In the genomic region with DNA sequence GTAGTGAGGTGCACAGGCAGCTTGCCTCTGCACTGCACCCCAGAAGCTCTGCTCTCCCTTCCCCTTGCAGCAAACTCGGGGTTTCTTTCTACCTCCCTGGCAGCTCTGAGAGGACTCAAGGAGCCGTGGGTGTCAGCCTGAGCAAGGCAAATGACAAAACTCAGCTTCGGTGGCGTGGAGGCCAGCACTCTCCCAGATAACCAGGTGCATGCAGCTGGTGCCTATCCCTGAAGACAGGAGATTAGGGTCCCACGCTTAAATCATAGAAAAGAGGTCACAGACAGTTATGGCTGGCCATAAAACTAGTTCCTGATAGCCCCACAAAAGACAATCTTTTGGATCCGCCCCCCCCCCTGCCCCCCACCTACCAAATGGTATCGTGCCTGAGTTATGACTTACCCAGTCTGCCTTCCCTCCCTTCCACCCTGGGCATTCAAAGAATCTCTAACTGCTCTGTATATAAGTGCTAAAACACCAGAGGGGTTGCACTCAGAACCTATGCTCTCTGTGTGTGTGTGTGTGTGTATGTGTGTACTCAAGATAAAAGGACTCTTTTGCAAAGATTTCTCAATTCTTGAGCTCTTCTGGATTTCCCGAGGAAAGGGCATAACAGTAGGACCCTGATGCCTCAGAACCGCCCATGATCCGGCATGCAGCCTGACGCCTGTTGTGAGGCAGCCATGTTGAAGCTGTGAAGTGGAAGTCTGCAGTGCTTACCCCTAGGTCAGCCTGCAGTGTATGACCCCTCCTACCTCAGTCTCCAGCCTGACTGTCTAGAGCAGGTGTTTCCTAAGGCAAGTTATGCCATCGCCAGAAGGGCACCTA, we compare ENCODE assay signal across 10 mouse cellular contexts. TPM values are rescaled to one million over a fixed set of nuclear protein-coding genes. Genes with fewer than 3 reads are reported as not detected.
DNase-seq lines count a peak whose midpoint lies in the region; ATAC-seq lines count a peak whose summit lies in the region.
"Had no signal": no experiment of that assay in that cellular context is flagged by ENCODE, and none has a peak within 500 bp of the region (broad histone marks: within the 10 kb centered on the region; RNA-seq: fewer than 3 reads in every experiment).

No protein-coding gene starts in this region.

- intact Hi-C loops in left cerebral cortex, postnatal 4 days (cut with DNase I): no loop called here

- peak; percentile 29 to 45 for DNase-seq in heart, adult 18-20 months
- DNase-seq in heart, adult 9 months (ENCODE audit: low spot score in 2 of 2): no peak
- peak; percentile 74 for DNase-seq in left cerebral cortex, postnatal 4 days
- DNase-seq in left cerebral cortex, adult 9 months (ENCODE audit: low spot score in 2 of 2): no peak
- DNase-seq in lung, postnatal 10 days: peak; percentile 74
- no peak for DNase-seq in embryo, embryonic 11 days
- DNase-seq in thymus, postnatal 25 days: no peak
- DNase-seq: kidney, postnatal 25 days had no signal

- peak; percentile 13; the same call in 1 of the 2 replicates for ATAC-seq in granulocyte monocyte progenitor cell, adult 5-6 weeks (replicated peaks; ENCODE audit: poor library complexity, severe bottlenecking)
- ATAC-seq: inflammation-experienced regulatory T-cells, adult 6 months had no signal

RNA-seq across cellular contexts. Expression of gene Alkbh4, which starts 8.9 kb away (rescaled TPM):
- 1 to 10 TPM; 4.7 to 4.9 TPM for total RNA-seq in heart, adult 18-20 months (2021)
- total RNA-seq in left cerebral cortex, postnatal 4 days (2021): 10 to 100 TPM; 10.7 to 12.8 TPM
- total RNA-seq in granulocyte monocyte progenitor cell, adult 5-6 weeks (2014; fragmentation: Nextera tagmentation): 13.7 and 18.2 TPM in 2 replicates
- total RNA-seq in granulocyte monocyte progenitor cell, adult 5-6 weeks (2017): 5.3 and 11.9 TPM in 2 replicates

RNA-seq across cellular contexts. Expression of gene Lrwd1, which starts 8.9 kb away (rescaled TPM):
- 1 to 10 TPM; 5.5 to 5.7 TPM for total RNA-seq in heart, adult 18-20 months (2021)
- 10 to 100 TPM; 22.1 to 22.5 TPM for total RNA-seq in left cerebral cortex, postnatal 4 days (2021)
- total RNA-seq in granulocyte monocyte progenitor cell, adult 5-6 weeks (2014; fragmentation: Nextera tagmentation): 31.5 and 33.0 TPM in 2 replicates
- 46.3 and 70.4 TPM in 2 replicates for total RNA-seq in granulocyte monocyte progenitor cell, adult 5-6 weeks (2017)

RNA-seq across cellular contexts. Expression of gene Orai2, which starts 25.7 kb away (rescaled TPM):
- 1 to 10 TPM; 1.2 to 2.4 TPM for total RNA-seq in heart, adult 18-20 months (2021)
- 10 to 100 TPM; 56.5 to 58.2 TPM for total RNA-seq in left cerebral cortex, postnatal 4 days (2021)
- total RNA-seq in granulocyte monocyte progenitor cell, adult 5-6 weeks (2014; fragmentation: Nextera tagmentation): 24.7 and 38.2 TPM in 2 replicates
- 26.6 and 29.0 TPM in 2 replicates for total RNA-seq in granulocyte monocyte progenitor cell, adult 5-6 weeks (2017)

RNA-seq across cellular contexts. Expression of gene Polr2j, which starts 28.4 kb away (rescaled TPM):
- total RNA-seq in heart, adult 18-20 months (2021): 10 to 100 TPM; 63.7 to 78.8 TPM
- 10 to 100 TPM; 88.0 to 92.4 TPM for total RNA-seq in left cerebral cortex, postnatal 4 days (2021)
- total RNA-seq in granulocyte monocyte progenitor cell, adult 5-6 weeks (2014; fragmentation: Nextera tagmentation): 156 and 159 TPM in 2 replicates
- 125 and 128 TPM in 2 replicates for total RNA-seq in granulocyte monocyte progenitor cell, adult 5-6 weeks (2017)

RNA-seq across cellular contexts. Expression of gene Prkrip1, which starts 53.9 kb away (rescaled TPM):
- 10 to 100 TPM; 13.8 to 24.2 TPM for total RNA-seq in heart, adult 18-20 months (2021)
- 10 to 100 TPM; 40.3 to 42.6 TPM for total RNA-seq in left cerebral cortex, postnatal 4 days (2021)
- total RNA-seq in granulocyte monocyte progenitor cell, adult 5-6 weeks (2014; fragmentation: Nextera tagmentation): 32.2 and 42.1 TPM in 2 replicates
- 45.2 and 89.4 TPM in 2 replicates for total RNA-seq in granulocyte monocyte progenitor cell, adult 5-6 weeks (2017)

Comparison
In these comparisons a context has a peak if more than half of its experiments do, and no peak if none do; other contexts are left out.
1. DNase-seq: peak in heart, adult 18-20 months (2 of 2), left cerebral cortex, postnatal 4 days (single experiment) and lung, postnatal 10 days (single experiment); none in heart, adult 9 months (0 of 2), left cerebral cortex, adult 9 months (0 of 2), embryo, embryonic 11 days (single experiment) and thymus, postnatal 25 days (single experiment).
2. RNA of gene Orai2, which starts 25.7 kb away (total RNA-seq): 56.5 to 58.2 TPM in left cerebral cortex, postnatal 4 days and 24.7 to 38.2 TPM in granulocyte monocyte progenitor cell, adult 5-6 weeks; 1.2 to 2.4 TPM in heart, adult 18-20 months; every median in the first group is over 4 times any median in the second.